Mouse (Mus musculus) olfactory bulb, adult 2 months (tissue): ENCODE data around the gene Dvl2.

ENCODE experiments used
- CTCF ChIP-seq: fragments of 200-500 bp; IDR thresholded peaks from 2 replicates; pipeline ENCODE4 v1.5.1; 2012; ENCODE audit warnings: low read depth, mild to moderate bottlenecking, low read length, moderate library complexity; ENCODE audit not compliant: insufficient read depth
- POLR2A ChIP-seq: fragments of 200-500 bp; IDR thresholded peaks from 2 replicates; pipeline ENCODE4 v1.6.1; 2012; ENCODE audit warnings: mild to moderate bottlenecking, low read depth, low read length, moderate library complexity; ENCODE audit not compliant: insufficient read depth

DNA sequence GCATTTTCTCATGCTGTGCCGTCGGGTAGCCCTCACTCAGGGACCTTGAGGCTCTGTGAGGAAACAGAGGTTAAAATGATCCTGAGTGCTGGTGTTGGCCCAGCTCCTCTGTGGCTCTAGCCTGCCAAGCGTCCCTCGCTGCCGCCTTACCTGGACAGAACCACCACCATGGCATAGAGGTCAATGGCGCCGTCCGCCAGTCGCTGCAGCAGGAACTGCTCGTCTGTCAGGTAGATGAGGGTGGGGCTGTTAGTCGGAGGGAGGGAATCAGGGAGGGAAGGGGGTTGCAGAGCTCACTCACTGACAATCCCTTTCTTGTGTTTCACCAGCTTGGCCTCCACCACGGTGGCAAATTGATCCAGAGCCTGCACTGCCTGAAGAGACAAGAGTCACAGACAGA lies 10.2 kb downstream of the Dvl2 start:
- TF ChIP-seq POLR2A (no peak), CTCF (no peak)
